Mouse (Mus musculus) neutrophil, adult 83 days (primary cell): ENCODE data around the gene Renbp. TPM values are rescaled to one million over a fixed set of nuclear protein-coding genes. Genes with fewer than 3 reads are reported as not detected.

Source experiments
- total RNA-seq, 2 experiments: library from RNA; stranded (reverse); gene quantifications; one replicate each; pipeline ENCODE4 v1.2.4; 2023

Renbp gene
- total RNA-seq: 10 to 100 TPM; 13.8 to 16.6 TPM

GRCm38 (mm10) chrX:73930402-73931062 is at the start of gene Renbp:
TSS of gene Renbp (minus strand) at chrX:73930850.

DNA sequence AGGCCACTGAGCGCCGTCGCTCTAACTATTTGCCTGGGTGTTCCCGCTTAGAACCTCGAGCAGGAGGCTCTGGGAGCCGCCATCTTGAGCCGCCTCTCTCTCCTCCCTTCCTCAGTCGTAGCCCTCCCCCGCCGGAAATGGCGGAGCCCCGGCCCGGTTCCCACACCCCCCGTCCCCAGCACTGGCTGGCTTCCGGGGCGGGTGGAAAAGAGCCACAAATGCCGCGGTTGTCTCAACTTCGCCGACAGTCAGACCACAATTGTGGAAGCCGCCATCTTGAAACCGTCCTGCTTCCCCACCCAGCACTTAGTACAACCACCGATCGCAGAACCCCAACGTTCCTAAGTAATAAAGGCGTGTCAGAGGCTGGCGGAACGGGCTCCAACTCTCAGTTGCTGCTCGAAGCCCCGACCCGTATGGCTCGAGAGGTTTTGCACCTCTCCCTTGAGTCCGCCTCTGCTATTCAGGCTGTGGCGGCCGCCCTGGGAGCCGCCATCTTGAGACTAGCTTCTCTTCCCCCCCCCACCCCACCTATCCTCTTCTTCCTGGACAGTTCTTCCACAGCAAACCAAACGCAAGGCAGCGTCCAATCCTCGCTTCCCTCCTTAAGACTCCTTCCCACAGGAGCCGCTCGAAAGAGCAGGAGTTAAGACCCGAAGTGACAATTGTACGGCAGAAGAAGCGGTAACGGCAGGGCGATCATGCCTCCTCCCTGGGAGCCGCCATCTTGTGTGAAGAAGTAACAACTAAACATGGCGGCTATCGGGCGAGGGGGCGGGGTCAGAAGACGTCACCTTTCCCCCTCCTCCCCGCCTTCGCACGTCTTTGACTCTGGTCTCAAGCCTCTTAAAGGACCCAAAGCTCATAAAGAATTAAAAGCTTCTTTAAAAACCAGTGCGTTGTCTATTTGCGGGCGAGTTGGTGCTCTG is 35.9 kb upstream of the Renbp start, which contains the start of gene Hcfc1:
Gene Hcfc1 (minus strand): TSS at position 110 of the 929 bp plus-strand sequence.

GRCm38 (mm10) chrX:73921823-73922549 is 8.7 kb downstream of the Renbp start, which contains the start of the genes Arhgap4 and Naa10:
TSS of gene Arhgap4 (minus strand) at chrX:73921870.
TSS of gene Naa10 (minus strand) at chrX:73921944.

DNA sequence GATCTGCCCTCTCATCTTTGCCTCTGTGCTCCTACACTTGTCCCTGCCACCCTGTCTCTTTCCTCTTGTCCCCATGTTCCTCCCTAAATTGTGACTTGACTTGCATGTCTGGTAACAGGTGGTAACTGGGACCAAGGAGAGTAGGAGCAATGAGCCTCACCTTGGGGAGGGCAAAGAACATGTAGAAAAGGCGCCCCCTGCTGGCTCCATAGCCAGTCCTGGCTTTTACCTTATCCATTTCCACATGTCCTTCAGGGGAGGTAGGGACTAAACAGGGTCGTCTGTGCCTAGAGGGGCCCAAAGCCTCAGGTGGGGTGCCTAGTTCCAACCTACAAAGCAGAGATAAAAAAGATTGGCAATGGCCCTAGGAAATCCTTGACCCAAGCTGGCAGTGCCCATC is 34.9 kb downstream of the Renbp start, which contains the start of gene L1cam:
Gene L1cam (minus strand): TSS at position 387 of the 400 bp plus-strand sequence.

GRCm38 (mm10) chrX:73891551-73892152 is 39.0 kb downstream of the Renbp start, which contains the start of gene Avpr2:
TSS of gene Avpr2 (plus strand) at chrX:73892102.

Other genes with a start within 250 kb of the Renbp start
- 10 to 100 TPM; 93.3 to 95.7 TPM for gene Bcap31, start 214.7 kb downstream of the Renbp start, total RNA-seq
- gene Abcd1, start 214.3 kb downstream of the Renbp start, total RNA-seq: 10 to 100 TPM; 82.1 to 88.8 TPM
- under 1 TPM; 0.26 to 0.81 TPM for gene Plxnb3, start 173.8 kb downstream of the Renbp start, total RNA-seq
- gene Srpk3, start 156.4 kb downstream of the Renbp start, total RNA-seq: under 1 TPM; 0.88 to 0.90 TPM
- gene Idh3g, start 144.0 kb downstream of the Renbp start, total RNA-seq: 10 to 100 TPM; 89.7 to 95.2 TPM
- 100 to 1,000 TPM; 116 to 117 TPM for gene Ssr4, start 143.8 kb downstream of the Renbp start, total RNA-seq
- under 1 TPM; 0.53 to 0.64 TPM for gene Pdzd4, start 105.9 kb downstream of the Renbp start, total RNA-seq
- gene Avpr2, start 38.7 kb downstream of the Renbp start, total RNA-seq: under 1 TPM in 1 of 2 experiments, not detected in 1; 0.11 TPM
- 10 to 100 TPM; 28.9 to 42.0 TPM for gene L1cam, start 34.7 kb downstream of the Renbp start, total RNA-seq
- 100 to 1,000 TPM; 236 to 237 TPM for gene Arhgap4, start 9.0 kb downstream of the Renbp start, total RNA-seq
- 10 to 100 TPM; 43.1 to 48.0 TPM for gene Naa10, start 8.9 kb downstream of the Renbp start, total RNA-seq
- gene Hcfc1, start 35.5 kb upstream of the Renbp start, total RNA-seq: 10 to 100 TPM; 81.1 to 89.4 TPM
- gene Irak1, start 93.1 kb upstream of the Renbp start, total RNA-seq: 10 to 100 TPM; 68.9 to 70.8 TPM
- not detected for gene Opn1mw, start 196.6 kb upstream of the Renbp start, total RNA-seq
- gene Mecp2, start 204.5 kb upstream of the Renbp start, total RNA-seq: 10 to 100 TPM; 22.9 to 29.2 TPM
- not detected for gene Tex28, start 237.0 kb upstream of the Renbp start, total RNA-seq
- gene Tktl1, start 246.4 kb upstream of the Renbp start, total RNA-seq: under 1 TPM in 1 of 2 experiments, not detected in 1; 0.13 TPM